Mouse (Mus musculus) liver, adult 2 months (tissue): ENCODE measurements around the gene 2810408A11Rik.

Source experiments
- CTCF ChIP-seq: fragments of 200-500 bp; IDR thresholded peaks from 2 replicates; pipeline ENCODE4 v1.5.1; 2011; ENCODE audit warnings: low read depth, low read length, control low read depth
- POLR2A ChIP-seq: fragments of 200-500 bp; IDR thresholded peaks from 2 replicates; pipeline ENCODE4 v1.6.1; 2011; ENCODE audit warnings: low read length, control low read depth; ENCODE audit not compliant: insufficient read depth; ENCODE audit errors: extremely low read depth

DNA sequence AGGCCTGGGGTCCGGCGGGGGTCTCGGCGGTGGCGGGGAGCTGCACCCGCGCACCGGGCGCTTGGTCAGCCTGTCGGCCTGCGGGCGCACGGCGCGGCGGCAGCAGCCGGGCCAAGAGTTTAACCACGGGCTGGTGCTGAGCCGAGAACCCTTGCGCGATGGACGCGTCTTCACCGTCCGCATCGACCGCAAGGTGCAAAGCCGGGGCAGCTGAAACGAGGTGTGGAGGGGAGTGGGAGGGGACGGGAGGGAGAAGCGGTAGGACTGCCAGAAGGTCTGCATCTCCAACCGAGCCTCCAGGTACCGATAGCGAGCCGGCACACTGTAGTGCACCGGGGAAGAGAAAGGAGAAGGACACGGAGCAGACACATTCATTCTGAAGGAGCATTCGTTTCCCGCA, 1.2 kb upstream of the 2810408A11Rik start:
- TF ChIP-seq CTCF (no peak), POLR2A (no peak)
